Mouse (Mus musculus): Measurements from ENCODE around the gene Mettl13.

The Mettl13 gene

GRCm38 (mm10) chr1:162548016-162548916 is at the start of gene Mettl13:
TSS of gene Mettl13 (minus strand) at chr1:162548551.
- DNase-seq (ENCODE audit: low read depth, low spot score) = peak; percentile 93

- no peak for DNase-seq (ENCODE audit: low read depth, low spot score)
Observed at GRCm38 (mm10) chr1:162597379-162598102, 49.2 kb upstream of the Mettl13 start.

GRCm38 (mm10) chr1:162590415-162590997 is 42.2 kb upstream of the Mettl13 start:
- DNase-seq (ENCODE audit: low read depth, low spot score) = no peak

GRCm38 (mm10) chr1:162589443-162589842 is 41.1 kb upstream of the Mettl13 start:
- DNase-seq (ENCODE audit: low read depth, low spot score) = peak; percentile 35

GRCm38 (mm10) chr1:162588606-162589005 is 40.3 kb upstream of the Mettl13 start:
- DNase-seq (ENCODE audit: low read depth, low spot score) = no peak

- DNase-seq (ENCODE audit: low read depth, low spot score) = no peak
Observed at GRCm38 (mm10) chr1:162586282-162586681, 37.9 kb upstream of the Mettl13 start.

- DNase-seq (ENCODE audit: low read depth, low spot score) = no peak
Observed at GRCm38 (mm10) chr1:162582884-162583283, 34.5 kb upstream of the Mettl13 start.

GRCm38 (mm10) chr1:162575098-162575497 is 26.7 kb upstream of the Mettl13 start:
- no peak for DNase-seq (ENCODE audit: low read depth, low spot score)

- DNase-seq (ENCODE audit: low read depth, low spot score) = no peak
Observed at GRCm38 (mm10) chr1:162570931-162571601, 22.7 kb upstream of the Mettl13 start.

- DNase-seq (ENCODE audit: low read depth, low spot score) = peak; percentile 93
Observed at GRCm38 (mm10) chr1:162570260-162570748, 22.0 kb upstream of the Mettl13 start, which contains the start of gene Vamp4. TSS of gene Vamp4 (plus strand) at chr1:162570515.

GRCm38 (mm10) chr1:162567351-162567750 is 19.0 kb upstream of the Mettl13 start:
- DNase-seq (ENCODE audit: low read depth, low spot score) = no peak

- DNase-seq (ENCODE audit: low read depth, low spot score) = no peak
Observed at GRCm38 (mm10) chr1:162564992-162565391, 16.6 kb upstream of the Mettl13 start.

- DNase-seq (ENCODE audit: low read depth, low spot score) = no peak
Observed at GRCm38 (mm10) chr1:162563236-162563635, 14.9 kb upstream of the Mettl13 start.

- no peak for DNase-seq (ENCODE audit: low read depth, low spot score)
Observed at GRCm38 (mm10) chr1:162554193-162554592, 5.8 kb upstream of the Mettl13 start.

- DNase-seq (ENCODE audit: low read depth, low spot score) = no peak
Observed at GRCm38 (mm10) chr1:162552956-162553355, 4.6 kb upstream of the Mettl13 start.

- no peak for DNase-seq (ENCODE audit: low read depth, low spot score)
Observed at GRCm38 (mm10) chr1:162549615-162550283, 1.4 kb upstream of the Mettl13 start.

- DNase-seq (ENCODE audit: low read depth, low spot score) = no peak
Observed at GRCm38 (mm10) chr1:162548917-162549613, 714 bp upstream of the Mettl13 start.

- DNase-seq (ENCODE audit: low read depth, low spot score) = no peak
Observed at GRCm38 (mm10) chr1:162547607-162548006, 744 bp downstream of the Mettl13 start.

GRCm38 (mm10) chr1:162543231-162543630 is 5.1 kb downstream of the Mettl13 start:
- no peak for DNase-seq (ENCODE audit: low read depth, low spot score)

Data from embryo, embryonic 11.5 days (tissue).